ENCODE assay signal across 8 mouse cellular contexts in genomic region chr8:121084210-121084951, GRCm38 (mm10). TPM values are rescaled to one million over a fixed set of nuclear protein-coding genes. Genes with fewer than 3 reads are reported as not detected.
A peak's percentile ranks its signal among the peaks of the same experiment; 100 is the strongest.
DNase-seq lines count a peak whose midpoint lies in the region; ATAC-seq and TF ChIP-seq lines count a peak whose summit lies in the region.

Gene Foxf1 (plus strand): TSS chr8:121084386.

- DNase-seq in heart, adult 9 months (ENCODE audit: low spot score in 2 of 2): no peak
- peak; percentile 81 for DNase-seq in embryo, embryonic 11 days
- DNase-seq in lung, adult 2 months: peak; percentile 51
- no peak for DNase-seq in layer of hippocampus, adult 9-10 months (ENCODE audit: low spot score)
- no peak for DNase-seq in left cerebral cortex, adult 11 months (ENCODE audit: low spot score)

- peak within 1 kb of the TSS; percentile 98 for H3K4me2 ChIP-seq in heart, embryonic 11.5 days
- H3K4me2 ChIP-seq in hindbrain, embryonic 15.5 days: peak within 1 kb of the TSS; percentile 61

- under 1% methylated on average over 70 of the region's 83 CpGs for WGBS in heart, embryonic 11.5 days (ENCODE audit: insufficient replicate concordance)
- under 1% methylated on average over 58 of the region's 83 CpGs for WGBS in hindbrain, embryonic 15.5 days
- under 1% methylated on average over 64 of the region's 83 CpGs for WGBS in lung, adult 2 months
- 2% methylated on average over 73 of the region's 83 CpGs for WGBS in small intestine, adult 2 months

- no peak; the same call in 1 of the 2 replicates for ATAC-seq in heart, embryonic 11.5 days (replicated peaks; ENCODE audit: insufficient number of reproducible peaks, low FRiP score, low TSS enrichment)
- ATAC-seq in hindbrain, embryonic 15.5 days (ENCODE audit: low FRiP score, low read depth): no peak

- no peak for TF ChIP-seq CTCF in lung, adult 2 months (IDR thresholded peaks at IDR 0.05; ENCODE audit: insufficient read depth, low read length)
- no peak for TF ChIP-seq CTCF in small intestine, adult 2 months (IDR thresholded peaks at IDR 0.05; ENCODE audit: extremely low read depth, insufficient read length, insufficient replicate concordance, low read depth, low read length)

- peaks cover 99% of the 10 kb centered on the region for H3K27me3 ChIP-seq in heart, embryonic 11.5 days (ENCODE audit: control insufficient read depth, insufficient read depth, low read length)
- peaks cover 87% of the 10 kb centered on the region for H3K27me3 ChIP-seq in hindbrain, embryonic 15.5 days
- peaks cover 67% of the 10 kb centered on the region for H3K27me3 ChIP-seq in small intestine, adult 2 months (ENCODE audit: control insufficient read depth, insufficient read depth, low read length)

- peak within 1 kb of the TSS; percentile 60 for H3K4me3 ChIP-seq in heart, embryonic 11.5 days (ENCODE audit: low read depth, low read length)
- peak within 1 kb of the TSS; percentile 35 for H3K4me3 ChIP-seq in hindbrain, embryonic 15.5 days
- peak within 1 kb of the TSS; percentile 96 for H3K4me3 ChIP-seq in lung, adult 2 months (replicated peaks; ENCODE audit: extremely low read depth, low read depth, low read length)
- peak within 1 kb of the TSS; percentile 71 for H3K4me3 ChIP-seq in small intestine, adult 2 months (ENCODE audit: low read depth, low read length)

- no peaks in the 10 kb centered on the region for H3K36me3 ChIP-seq in heart, embryonic 11.5 days (ENCODE audit: control insufficient read depth, insufficient read depth, low read length)
- H3K36me3 ChIP-seq in hindbrain, embryonic 15.5 days: no peaks in the 10 kb centered on the region
- no peaks in the 10 kb centered on the region; the same call in 1 of the 2 replicates for H3K36me3 ChIP-seq in small intestine, adult 2 months (ENCODE audit: control insufficient read depth, insufficient read depth, low read length)

- H3K9me3 ChIP-seq in heart, embryonic 11.5 days (replicated peaks; ENCODE audit: control insufficient read depth, low read length): no peaks in the 10 kb centered on the region
- H3K9me3 ChIP-seq in hindbrain, embryonic 15.5 days: no peaks in the 10 kb centered on the region

- peak within 1 kb of the TSS; percentile 59 for H3K27ac ChIP-seq in heart, embryonic 11.5 days (ENCODE audit: low read depth, low read length)
- H3K27ac ChIP-seq in hindbrain, embryonic 15.5 days (replicated peaks): no peak within 1 kb of the TSS
- H3K27ac ChIP-seq in small intestine, adult 2 months (ENCODE audit: insufficient read depth, low read depth, low read length): peak within 1 kb of the TSS; percentile 93

- peak; percentile 47; the same call in 1 of the 2 replicates for TF ChIP-seq POLR2A in lung, adult 2 months (IDR thresholded peaks at IDR 0.05; ENCODE audit: borderline replicate concordance, extremely low read depth, low read depth, low read length)
- no peak; the same call in 1 of the 2 replicates for TF ChIP-seq POLR2A in small intestine, adult 2 months (IDR thresholded peaks at IDR 0.05; ENCODE audit: low read depth, low read length)

- peaks cover 25% of the 10 kb centered on the region; the same call in 1 of the 2 replicates for H3K4me1 ChIP-seq in heart, embryonic 11.5 days (ENCODE audit: control insufficient read depth, insufficient read depth, low read length)
- H3K4me1 ChIP-seq in hindbrain, embryonic 15.5 days (replicated peaks): peaks cover 24% of the 10 kb centered on the region
- no peaks in the 10 kb centered on the region for H3K4me1 ChIP-seq in lung, adult 2 months (ENCODE audit: control insufficient read depth, insufficient read depth, low read length)
- H3K4me1 ChIP-seq in small intestine, adult 2 months (ENCODE audit: control insufficient read depth, insufficient read depth, insufficient read length, low read length): peaks cover 3% of the 10 kb centered on the region; the same call in 1 of the 2 replicates

- H3K9ac ChIP-seq in heart, embryonic 11.5 days (ENCODE audit: low read depth, low read length): peak within 1 kb of the TSS; percentile 30; the same call in 1 of the 2 replicates
- no peak within 1 kb of the TSS for H3K9ac ChIP-seq in hindbrain, embryonic 15.5 days

RNA-seq across cellular contexts. Expression of gene Foxf1, which starts in this region (rescaled TPM):
- polyA plus RNA-seq in heart, embryonic 11.5 days (2014; fragmentation: Nextera tagmentation; extraction: Ambion mirVana): 3.1 and 9.0 TPM in 2 replicates
- 1.3 and 1.4 TPM in 2 replicates for polyA plus RNA-seq in hindbrain, embryonic 15.5 days (2015; fragmentation: Nextera tagmentation; extraction: Ambion mirVana)
- polyA plus RNA-seq in lung, adult 2 months (2012; rRNA removed): 194 and 406 TPM in 2 replicates
- 28.2 and 49.6 TPM in 2 replicates for polyA plus RNA-seq in small intestine, adult 2 months (2012; rRNA removed)

Comparison
In these comparisons a context has a peak if more than half of its experiments do, and no peak if none do; other contexts are left out.
1. H3K4me3 ChIP-seq: peak in every context shown above with its lines; median percentile 96 in lung, adult 2 months; 71 in small intestine, adult 2 months; 60 in heart, embryonic 11.5 days; 35 in hindbrain, embryonic 15.5 days.
2. DNase-seq: peak in embryo, embryonic 11 days (single experiment) and lung, adult 2 months (single experiment); none in heart, adult 9 months (0 of 2), layer of hippocampus, adult 9-10 months (single experiment) and left cerebral cortex, adult 11 months (single experiment).